Mouse (Mus musculus): ENCODE data around the gene Taf9b. TPM values are rescaled to one million over a fixed set of nuclear protein-coding genes. Genes with fewer than 3 reads are reported as not detected.

Gene Taf9b
- total RNA-seq, 2 experiments from 2014 or later, result 25.7 to 25.9 TPM

Other genes with a start within 250 kb of the Taf9b start
- 10 to 100 TPM; 12.5 to 12.6 TPM for gene Magt1, start 209.3 kb downstream of the Taf9b start, total RNA-seq (2021)
- 100 to 1,000 TPM; 314 to 326 TPM for gene Cox7b, start 205.5 kb downstream of the Taf9b start, total RNA-seq (2021)
- gene Atp7a, start 193.9 kb downstream of the Taf9b start, total RNA-seq (2021), result 1 to 10 TPM; 7.2 to 8.3 TPM
- gene Tlr13, start 78.0 kb downstream of the Taf9b start, total RNA-seq (2021), result 1 to 10 TPM in 1 of 2 experiments, under 1 TPM in 1; 1.00 to 1.2 TPM
- gene Pgk1, start 34.1 kb downstream of the Taf9b start, total RNA-seq (2021), result 100 to 1,000 TPM; 472 to 481 TPM
- not detected for gene Fnd3c2, start 34.2 kb upstream of the Taf9b start, total RNA-seq (2021)